Mouse (Mus musculus): ENCODE measurements around the gene B4galt3. TPM values are rescaled to one million over a fixed set of nuclear protein-coding genes. Genes with fewer than 3 reads are reported as not detected.
A peak's percentile ranks its signal among the peaks of the same experiment; 100 is the strongest.
"Not testable (repeated sequence)": the region's sequence is repeated elsewhere in the genome, so short reads cannot be mapped to it uniquely, and the experiment has no call there.

B4galt3 gene
- polyA plus RNA-seq, 1 experiment from 2014 or later: 94.3 TPM

DNA sequence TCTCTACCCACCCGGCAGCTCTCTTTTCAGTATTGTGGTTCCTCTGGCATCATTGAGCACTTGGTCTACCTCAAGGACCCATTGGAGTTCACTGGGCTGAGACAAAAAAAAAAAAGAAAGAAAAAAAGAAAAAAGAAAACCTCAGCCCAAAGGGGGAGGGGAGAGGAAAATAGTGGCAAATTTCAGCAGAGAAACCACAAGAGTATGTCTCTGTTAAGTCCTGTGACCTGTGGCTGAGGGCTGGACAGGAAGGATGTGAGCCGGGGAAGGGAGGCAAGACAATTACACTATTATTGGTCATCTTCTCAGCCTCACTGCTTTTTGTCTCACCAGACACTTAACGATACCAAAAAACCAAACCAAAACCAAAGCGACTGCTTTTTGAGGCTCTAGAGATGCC lies 38.3 kb upstream of the B4galt3 start:
- no peak overlapping the region for H3K4me2 ChIP-seq
- no peak for ATAC-seq (replicated peaks; ENCODE audit: low FRiP score)
- H3K9me3 ChIP-seq (replicated peaks): no peaks in the 10 kb centered on the region

DNA sequence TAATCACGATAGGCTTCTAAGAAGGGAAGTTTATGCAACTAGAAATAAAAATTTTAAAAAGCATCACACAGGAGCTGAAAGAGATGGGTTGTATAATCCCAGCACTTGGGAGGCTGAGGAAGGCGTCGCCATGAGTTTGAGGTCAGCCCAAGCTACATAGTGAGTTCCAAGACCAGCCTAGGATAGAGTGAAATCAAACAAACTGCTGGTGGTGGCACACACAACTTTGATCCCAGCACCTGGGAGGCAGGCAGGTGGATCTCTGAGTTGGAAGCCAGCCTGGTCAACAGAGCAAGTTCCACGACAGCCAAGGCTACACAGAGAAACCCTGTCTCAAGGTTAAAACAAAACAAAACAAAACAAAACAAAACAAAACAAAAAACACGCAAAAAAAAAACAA lies 37.8 kb upstream of the B4galt3 start:
- no peak for ATAC-seq (replicated peaks; ENCODE audit: low FRiP score)
- no peak overlapping the region for H3K4me3 ChIP-seq (replicated peaks)

More for the DNA sequence above, 38.3 kb upstream of the B4galt3 start:
- H3K36me3 ChIP-seq: peaks cover 37% of the 10 kb centered on the region
- no peak overlapping the region for H3K9ac ChIP-seq
- 82% methylated on average over 4 of the region's 4 CpGs for WGBS
- H3K27ac ChIP-seq: no peak overlapping the region
- no peak overlapping the region for H3K4me3 ChIP-seq (replicated peaks)
- H3K27me3 ChIP-seq: no peaks in the 10 kb centered on the region
- H3K4me1 ChIP-seq: peaks cover 13% of the 10 kb centered on the region; the same call in 1 of the 2 replicates

DNA sequence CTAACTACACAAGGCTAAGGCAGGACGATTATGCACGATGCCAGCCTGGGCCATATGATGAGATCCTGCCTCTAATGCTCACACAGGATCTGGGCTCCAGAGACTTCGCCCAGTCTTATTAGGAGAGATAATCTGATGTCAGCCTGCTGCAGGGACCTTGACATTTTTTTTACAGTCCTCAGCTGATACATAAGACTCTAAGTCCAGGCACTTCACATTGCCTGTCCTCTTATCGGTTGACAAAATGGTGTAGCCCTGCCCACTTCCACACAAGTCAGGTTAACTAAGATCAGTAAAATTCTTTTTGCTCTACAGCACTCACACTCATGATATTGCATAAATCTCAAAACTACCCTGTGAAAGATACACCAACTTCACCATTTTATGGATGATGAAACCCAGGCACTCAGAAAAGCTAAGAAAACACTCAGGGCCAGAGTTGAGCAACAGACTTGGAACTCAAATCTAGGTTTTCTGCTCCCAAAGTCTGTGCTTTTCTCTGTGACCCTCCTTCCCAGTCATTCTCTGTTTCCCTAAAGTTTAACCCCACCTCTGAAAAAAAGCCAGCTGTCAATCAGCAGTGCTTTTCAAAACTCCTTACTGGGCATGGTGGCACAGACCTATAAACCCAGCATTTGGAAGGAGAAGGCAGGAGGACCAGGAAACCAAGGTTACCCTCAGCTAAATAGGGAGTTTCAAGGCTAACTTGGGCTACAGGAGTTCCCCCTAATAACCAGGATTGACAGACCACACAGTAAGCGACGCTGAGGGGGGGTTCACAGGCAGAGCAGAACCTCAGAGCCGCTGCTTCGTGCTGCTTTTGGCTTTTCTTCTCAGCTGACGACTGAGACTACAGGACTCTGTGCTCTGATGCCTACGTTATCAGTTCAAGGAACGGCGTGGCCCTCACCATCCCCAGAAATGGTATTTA lies 37.1 kb upstream of the B4galt3 start:
- no peak overlapping the region for H3K9ac ChIP-seq
- no peak for ATAC-seq (replicated peaks; ENCODE audit: low FRiP score)
- peaks cover 49% of the 10 kb centered on the region for H3K36me3 ChIP-seq
- no peak overlapping the region; the same call in 1 of the 2 replicates for H3K27ac ChIP-seq
- no peaks in the 10 kb centered on the region for H3K9me3 ChIP-seq (replicated peaks)
- H3K4me2 ChIP-seq: no peak overlapping the region
- H3K4me3 ChIP-seq (replicated peaks): no peak overlapping the region
- WGBS: 88% methylated on average over 12 of the region's 12 CpGs
- H3K27me3 ChIP-seq: no peaks in the 10 kb centered on the region
- peaks cover 13% of the 10 kb centered on the region; the same call in 1 of the 2 replicates for H3K4me1 ChIP-seq

More for the DNA sequence above, 37.8 kb upstream of the B4galt3 start:
- 84% methylated on average over 5 of the region's 5 CpGs for WGBS
- H3K27ac ChIP-seq: no peak overlapping the region
- no peak overlapping the region for H3K9ac ChIP-seq
- H3K4me2 ChIP-seq: no peak overlapping the region
- H3K27me3 ChIP-seq: no peaks in the 10 kb centered on the region
- H3K9me3 ChIP-seq (replicated peaks): no peaks in the 10 kb centered on the region
- H3K4me1 ChIP-seq: peaks cover 13% of the 10 kb centered on the region; the same call in 1 of the 2 replicates
- peaks cover 42% of the 10 kb centered on the region for H3K36me3 ChIP-seq

DNA sequence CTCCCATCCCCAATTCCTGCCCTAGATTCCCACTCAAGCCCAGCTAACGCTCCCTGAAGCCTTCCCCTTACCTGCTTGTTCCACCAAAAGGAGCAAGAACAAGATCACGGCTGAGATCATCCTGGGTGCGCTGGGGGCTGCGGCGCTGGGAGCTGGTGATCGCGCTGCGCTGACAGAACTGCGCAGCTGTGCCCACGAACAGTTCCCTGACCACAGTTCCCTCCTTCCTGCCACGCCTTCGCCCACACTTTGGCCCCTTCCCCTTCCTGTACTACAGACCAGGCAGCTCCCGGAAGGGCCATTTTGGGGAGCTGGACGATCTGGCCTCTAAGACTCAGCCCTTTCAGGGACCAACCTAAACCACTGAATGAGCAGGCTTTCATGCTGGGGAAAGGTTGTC lies 36.0 kb upstream of the B4galt3 start, which contains the start of gene Fcer1g:
Fcer1g (minus strand) TSS at position 240 of the 400 bp plus-strand sequence.
- 88% methylated on average over 14 of the region's 14 CpGs for WGBS
- no peak for ATAC-seq (replicated peaks; ENCODE audit: low FRiP score)
- no peak within 1 kb of the TSS; the same call in 1 of the 2 replicates for H3K27ac ChIP-seq

DNA sequence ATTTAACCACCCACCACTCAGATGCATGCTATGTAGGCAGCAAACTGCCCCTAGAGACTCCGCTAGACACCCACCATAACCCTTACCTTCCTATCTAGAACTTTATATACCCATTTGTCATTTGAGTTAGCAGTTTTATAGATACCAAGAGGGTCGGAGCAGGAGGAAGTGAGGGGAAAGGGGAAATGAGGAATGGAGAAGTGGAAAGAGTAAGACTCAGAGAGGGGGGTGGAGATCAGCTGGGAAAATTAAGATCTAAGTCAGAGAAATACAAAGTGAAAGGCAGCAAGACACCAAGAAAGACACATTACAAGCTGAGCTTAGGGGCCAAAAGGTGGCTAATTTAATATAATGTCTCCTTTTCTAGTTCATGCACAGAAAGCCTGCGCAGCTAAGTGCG lies 35.6 kb upstream of the B4galt3 start:
- H3K4me1 ChIP-seq: peaks cover 13% of the 10 kb centered on the region; the same call in 1 of the 2 replicates
- no peak overlapping the region for H3K4me2 ChIP-seq
- H3K36me3 ChIP-seq: peaks cover 63% of the 10 kb centered on the region
- no peaks in the 10 kb centered on the region for H3K27me3 ChIP-seq
- ATAC-seq (replicated peaks; ENCODE audit: low FRiP score): no peak
- H3K9ac ChIP-seq: no peak overlapping the region
- no peak overlapping the region for H3K27ac ChIP-seq
- no peak overlapping the region for H3K4me3 ChIP-seq (replicated peaks)
- H3K9me3 ChIP-seq (replicated peaks): no peaks in the 10 kb centered on the region
- 78% methylated on average over 4 of the region's 4 CpGs for WGBS

More for the DNA sequence above, 36.0 kb upstream of the B4galt3 start, which contains the start of gene Fcer1g:
- Histone ChIP-seq H3K4me3 (replicated peaks) (no peak within 1 kb of the TSS), H3K4me2 (no peak within 1 kb of the TSS), H3K27me3 (no peaks in the 10 kb centered on the region), H3K4me1 (peaks cover 13% of the 10 kb centered on the region; the same call in 1 of the 2 replicates), H3K9ac (no peak within 1 kb of the TSS), H3K9me3 (replicated peaks) (no peaks in the 10 kb centered on the region), H3K36me3 (peaks cover 59% of the 10 kb centered on the region)

DNA sequence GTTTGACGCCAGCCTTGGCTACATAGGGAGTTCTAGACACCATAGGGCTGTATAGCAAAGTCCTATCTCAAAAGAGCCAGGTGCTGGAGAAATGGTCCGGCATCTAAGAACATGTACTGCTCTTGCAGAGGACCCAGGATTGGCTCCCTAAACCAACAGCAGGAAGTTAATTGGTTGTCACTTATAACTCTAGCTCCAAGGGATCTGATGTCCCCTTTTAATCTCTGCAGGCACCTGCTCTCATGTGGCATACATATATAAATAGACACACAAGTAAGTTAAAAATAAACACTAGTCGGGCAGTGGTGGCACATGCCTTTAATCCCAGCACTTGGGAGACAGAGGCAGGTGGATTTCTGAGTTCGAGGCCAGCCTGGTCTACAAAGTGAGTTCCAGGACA lies 34.3 kb upstream of the B4galt3 start:
- no peak overlapping the region for H3K27ac ChIP-seq
- no peak for ATAC-seq (replicated peaks; ENCODE audit: low FRiP score)
- no peaks in the 10 kb centered on the region for H3K9me3 ChIP-seq (replicated peaks)
- H3K4me3 ChIP-seq (replicated peaks): no peak overlapping the region
- peaks cover 11% of the 10 kb centered on the region; the same call in 1 of the 2 replicates for H3K4me1 ChIP-seq
- peaks cover 76% of the 10 kb centered on the region for H3K36me3 ChIP-seq
- no peak overlapping the region for H3K9ac ChIP-seq
- no peak overlapping the region for H3K4me2 ChIP-seq
- WGBS: 91% methylated on average over 4 of the region's 4 CpGs
- H3K27me3 ChIP-seq: no peaks in the 10 kb centered on the region

DNA sequence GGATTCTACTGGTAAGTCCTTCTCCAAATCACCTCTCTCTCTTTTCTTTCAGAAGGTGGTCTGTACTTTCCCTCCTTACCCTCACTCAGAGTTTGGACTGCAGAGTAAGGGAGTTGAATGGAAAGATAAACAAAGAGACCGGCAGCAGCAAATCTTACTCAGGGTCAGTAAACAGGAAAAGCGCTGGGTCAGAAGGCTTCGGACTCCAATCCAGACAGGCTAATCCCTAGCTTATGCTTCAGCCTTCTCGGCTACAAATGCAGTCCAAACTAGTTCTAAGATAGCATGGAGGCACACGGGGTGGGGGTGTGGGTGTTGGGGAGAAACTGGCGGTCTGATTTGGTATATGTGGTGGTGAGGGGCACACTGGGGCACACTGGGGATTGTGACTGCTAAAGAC lies 32.7 kb upstream of the B4galt3 start:
- H3K27ac ChIP-seq: no peak overlapping the region
- H3K36me3 ChIP-seq: peaks cover 92% of the 10 kb centered on the region
- no peaks in the 10 kb centered on the region for H3K27me3 ChIP-seq
- H3K4me3 ChIP-seq (replicated peaks): no peak overlapping the region
- 85% methylated on average over 6 of the region's 6 CpGs for WGBS
- peaks cover 15% of the 10 kb centered on the region; the same call in 1 of the 2 replicates for H3K4me1 ChIP-seq
- H3K9ac ChIP-seq: no peak overlapping the region
- ATAC-seq (replicated peaks; ENCODE audit: low FRiP score): no peak
- no peaks in the 10 kb centered on the region for H3K9me3 ChIP-seq (replicated peaks)
- H3K4me2 ChIP-seq: no peak overlapping the region

DNA sequence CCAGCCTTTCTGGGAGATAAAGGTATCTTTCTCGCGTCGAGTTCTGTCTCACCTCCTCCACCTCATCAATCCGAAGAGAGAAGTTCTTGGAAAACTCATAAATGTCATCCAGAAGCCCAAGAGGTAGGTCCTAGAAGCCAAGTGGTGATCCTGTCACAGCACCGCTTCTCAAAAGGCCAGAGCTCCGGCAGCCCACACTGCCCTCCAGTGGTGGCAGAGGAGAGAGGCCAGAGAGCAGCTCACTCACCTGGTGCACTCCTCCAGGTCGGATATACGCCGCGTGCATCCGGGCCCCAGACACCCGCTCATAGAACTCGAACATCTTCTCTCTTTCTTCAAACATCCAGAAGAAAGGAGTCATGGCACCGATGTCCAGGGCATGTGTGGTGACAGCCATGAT lies 31.7 kb upstream of the B4galt3 start:
- Histone ChIP-seq H3K9me3 (replicated peaks) (no peaks in the 10 kb centered on the region), H3K4me3 (replicated peaks) (no peak overlapping the region), H3K4me1 (peaks cover 15% of the 10 kb centered on the region; the same call in 1 of the 2 replicates), H3K36me3 (peaks cover 100% of the 10 kb centered on the region), H3K4me2 (no peak overlapping the region), H3K9ac (no peak overlapping the region), H3K27me3 (no peaks in the 10 kb centered on the region), H3K27ac (no peak overlapping the region)
- 0 out of 2 replicates have a peak, but pooled peaks have one; percentile 24 for ATAC-seq (replicated peaks; ENCODE audit: low FRiP score)
- WGBS: 71% methylated on average over 14 of the region's 14 CpGs

DNA sequence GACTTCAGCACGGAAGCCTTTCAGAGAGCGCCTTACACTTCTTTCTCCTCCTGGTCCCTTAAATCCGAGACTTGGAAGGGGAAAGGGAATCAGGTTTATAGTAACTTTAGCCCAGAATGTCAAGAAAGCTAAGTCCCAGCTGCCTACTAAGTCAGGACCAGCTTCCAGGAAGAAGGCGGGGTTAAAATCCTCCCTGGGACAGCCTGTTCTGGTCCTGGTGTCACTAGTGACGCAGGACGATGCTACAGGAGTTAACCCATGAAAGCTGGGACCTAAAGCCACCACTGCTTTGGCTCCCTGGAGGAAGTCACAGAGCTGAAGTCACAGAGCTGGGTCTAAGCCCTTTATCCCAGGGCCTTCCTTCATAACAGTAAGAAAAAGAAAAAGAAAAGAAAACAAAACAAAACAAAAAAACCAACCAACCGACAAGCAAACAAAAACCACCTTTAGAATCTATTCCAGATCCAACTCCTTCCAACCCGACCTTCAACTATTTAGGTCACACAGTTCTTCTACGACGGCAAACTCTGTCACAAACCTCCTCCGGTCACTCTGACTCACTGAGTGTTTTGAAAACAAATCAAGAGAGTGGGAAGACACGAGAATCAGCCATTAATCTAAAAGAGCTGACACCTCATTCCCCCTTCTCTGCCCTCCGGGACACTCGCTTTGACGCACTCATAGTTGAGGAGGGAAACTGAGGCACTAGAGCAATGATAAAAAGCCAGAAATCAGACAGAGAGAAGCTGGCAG lies 30.0 kb upstream of the B4galt3 start:
- peaks cover 98% of the 10 kb centered on the region for H3K36me3 ChIP-seq
- H3K27ac ChIP-seq: 0 out of 2 replicates have a peak overlapping the region, but pooled peaks have one; percentile 24
- H3K4me1 ChIP-seq: peaks cover 15% of the 10 kb centered on the region; the same call in 1 of the 2 replicates
- no peaks in the 10 kb centered on the region for H3K9me3 ChIP-seq (replicated peaks)
- no peak overlapping the region for H3K9ac ChIP-seq
- H3K4me3 ChIP-seq (replicated peaks): no peak overlapping the region
- H3K4me2 ChIP-seq: no peak overlapping the region
- no peaks in the 10 kb centered on the region for H3K27me3 ChIP-seq
- 0 out of 2 replicates have a peak, but pooled peaks have one; percentile 34 for ATAC-seq (replicated peaks; ENCODE audit: low FRiP score)
- WGBS: 59% methylated on average over 15 of the region's 15 CpGs

DNA sequence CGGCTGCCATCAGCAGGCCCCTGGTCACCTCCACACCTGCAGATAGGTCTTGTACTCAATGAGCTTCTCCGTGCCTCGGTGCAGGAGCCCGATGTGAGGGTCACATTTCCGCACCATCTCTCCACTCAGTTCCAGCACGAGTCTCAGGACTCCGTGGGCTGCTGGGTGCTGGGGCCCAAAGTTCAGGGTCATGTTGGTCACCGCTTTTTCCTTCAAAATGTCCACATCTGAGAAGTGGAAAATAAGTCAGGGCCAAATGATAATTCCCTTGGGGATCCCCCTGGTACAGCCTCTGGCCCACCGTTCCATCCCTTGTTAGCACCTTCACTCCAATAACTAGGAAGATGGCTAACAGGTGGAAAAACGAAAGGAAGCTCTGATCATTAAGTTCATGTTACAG lies 29.2 kb upstream of the B4galt3 start:
- ATAC-seq (replicated peaks; ENCODE audit: low FRiP score): no peak
- WGBS: 82% methylated on average over 10 of the region's 10 CpGs
- Histone ChIP-seq H3K4me1 (peaks cover 21% of the 10 kb centered on the region), H3K9me3 (replicated peaks) (no peaks in the 10 kb centered on the region), H3K36me3 (peaks cover 96% of the 10 kb centered on the region), H3K27ac (no peak overlapping the region), H3K4me3 (replicated peaks) (no peak overlapping the region), H3K4me2 (no peak overlapping the region), H3K9ac (0 out of 2 replicates have a peak overlapping the region, but pooled peaks have one; percentile 2), H3K27me3 (no peaks in the 10 kb centered on the region)

DNA sequence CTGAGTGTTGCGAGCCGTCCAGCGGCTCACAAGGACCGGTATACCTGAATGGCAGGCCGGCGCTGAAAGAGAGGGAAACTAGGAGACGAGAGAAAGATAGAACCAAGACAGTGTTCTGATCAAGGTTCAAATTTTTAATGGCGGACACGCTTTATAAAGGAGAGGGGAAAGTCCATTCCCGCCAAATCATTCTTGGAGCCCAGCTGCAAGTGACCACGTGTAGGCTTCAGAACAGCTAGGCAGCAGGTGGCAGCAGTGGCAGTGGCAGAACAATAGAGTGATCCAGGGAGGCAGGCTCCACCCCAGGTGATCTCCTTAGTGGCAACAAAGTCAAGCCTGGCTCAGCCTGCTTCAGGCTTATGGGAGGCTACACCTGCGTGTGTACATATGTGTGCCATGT lies 28.2 kb upstream of the B4galt3 start:
- not testable (repeated sequence) for H3K4me3 ChIP-seq (replicated peaks); H3K27me3 ChIP-seq; ATAC-seq (replicated peaks; ENCODE audit: low FRiP score); H3K9me3 ChIP-seq (replicated peaks); H3K27ac ChIP-seq; H3K9ac ChIP-seq; H3K4me2 ChIP-seq
- Histone ChIP-seq H3K4me1 (peaks cover 27% of the 10 kb centered on the region), H3K36me3 (peaks cover 86% of the 10 kb centered on the region)
- WGBS: 84% methylated on average over 12 of the region's 12 CpGs

All from kidney, embryonic 15.5 days (tissue).